Comparison of ENCODE assay signal across 8 mouse cellular contexts in genomic region chr2:60552902-60553682, GRCm38 (mm10). TPM values are rescaled to one million over a fixed set of nuclear protein-coding genes. Genes with fewer than 3 reads are reported as not detected.
A peak's percentile ranks its signal among the peaks of the same experiment; 100 is the strongest.
DNase-seq lines count a peak whose midpoint lies in the region; ATAC-seq and TF ChIP-seq lines count a peak whose summit lies in the region.

Gene Pla2r1 (minus strand): TSS chr2:60553308.

- H3K36me3 ChIP-seq in heart, adult 2 months (ENCODE audit: control insufficient read depth, insufficient read depth, low read length): no peaks in the 10 kb centered on the region
- no peaks in the 10 kb centered on the region for H3K36me3 ChIP-seq in lung, embryonic 14.5 days (ENCODE audit: insufficient read depth)

- H3K27me3 ChIP-seq in heart, adult 2 months (ENCODE audit: control insufficient read depth, insufficient read depth, low read length): no peaks in the 10 kb centered on the region
- no peaks in the 10 kb centered on the region for H3K27me3 ChIP-seq in lung, embryonic 14.5 days (ENCODE audit: insufficient read depth, low read length)

- H3K79me2 ChIP-seq in heart, adult 2 months (replicated peaks; ENCODE audit: control insufficient read depth, insufficient read depth, low read length): no peaks in the 10 kb centered on the region

- H3K27ac ChIP-seq in heart, adult 2 months: peak within 1 kb of the TSS; percentile 31
- no peak within 1 kb of the TSS for H3K27ac ChIP-seq in lung, embryonic 14.5 days (ENCODE audit: low read depth)

- peak; percentile 3 to 19 for DNase-seq in left cerebral cortex, adult 18-20 months (ENCODE audit: low spot score in 2 of 2)
- DNase-seq in left cerebral cortex, adult 11 months (ENCODE audit: low spot score): no peak
- peak; percentile 75 for DNase-seq in embryo, embryonic 10.5 days (ENCODE audit: low spot score)
- DNase-seq in heart, adult 2 months: peak; percentile 74 to 79
- DNase-seq in kidney, adult 18-20 months: peak; percentile 76
- peak; percentile 86 for DNase-seq in lung, embryonic 14.5 days
- DNase-seq in ovary, adult 18-20 months (ENCODE audit: low spot score): peak; percentile 45
- no peak for DNase-seq in T-cell, adult 2 months (ENCODE audit: low spot score)

- 4% methylated on average over 33 of the region's 33 CpGs for WGBS in heart, adult 2 months
- 3% methylated on average over 33 of the region's 33 CpGs for WGBS in lung, embryonic 14.5 days

- H3K9ac ChIP-seq in heart, adult 2 months (ENCODE audit: low read depth, low read length): peak within 1 kb of the TSS; percentile 4
- H3K9ac ChIP-seq in lung, embryonic 14.5 days: peak within 1 kb of the TSS; percentile 61

- H3K9me3 ChIP-seq in lung, embryonic 14.5 days (ENCODE audit: low read depth, low read length): no peaks in the 10 kb centered on the region

- intact Hi-C loops in heart, adult 2 months (cut with DNase I): no loop called here

- no peak for TF ChIP-seq EP300 in heart, adult 2 months (IDR thresholded peaks at IDR 0.05; ENCODE audit: insufficient read depth, low read depth, low read length)

- H3K4me2 ChIP-seq in lung, embryonic 14.5 days: peak within 1 kb of the TSS; percentile 95

- H3K4me3 ChIP-seq in heart, adult 2 months: peak within 1 kb of the TSS; percentile 56
- H3K4me3 ChIP-seq in lung, embryonic 14.5 days (ENCODE audit: low read depth, low read length): peak within 1 kb of the TSS; percentile 42

- TF ChIP-seq POLR2A in heart, adult 2 months (IDR thresholded peaks at IDR 0.05; ENCODE audit: insufficient read depth, low read depth, low read length): peak; percentile 61; the same call in 1 of the 2 replicates

- no peaks in the 10 kb centered on the region for H3K4me1 ChIP-seq in heart, adult 2 months (ENCODE audit: control insufficient read depth, insufficient read depth, low read length)
- peaks cover 8% of the 10 kb centered on the region; the same call in 1 of the 2 replicates for H3K4me1 ChIP-seq in lung, embryonic 14.5 days (ENCODE audit: insufficient read depth)

- peak; percentile 42 for TF ChIP-seq CTCF in heart, adult 2 months (IDR thresholded peaks at IDR 0.05)
- peak; percentile 20; the same call in 1 of the 2 replicates for TF ChIP-seq CTCF in lung, embryonic 14.5 days (IDR thresholded peaks at IDR 0.05; ENCODE audit: low read depth)

- ATAC-seq in lung, embryonic 14.5 days (ENCODE audit: insufficient read depth): peak; percentile 89

RNA-seq across cellular contexts. Expression of gene Pla2r1, which starts in this region (rescaled TPM):
- total RNA-seq in left cerebral cortex, adult 18-20 months (2021): under 1 TPM; 0.49 to 0.53 TPM
- 1 to 10 TPM; 1.7 to 1.9 TPM for total RNA-seq in heart, adult 2 months (2021)
- 1.4 and 2.4 TPM in 2 replicates for polyA plus RNA-seq in heart, adult 2 months (2012; rRNA removed)
- 3.8 and 4.6 TPM in 2 replicates for polyA plus RNA-seq in lung, embryonic 14.5 days (2014; fragmentation: Nextera tagmentation; extraction: Ambion mirVana)

Comparison
In these comparisons a context has a peak if more than half of its experiments do, and no peak if none do; other contexts are left out.
1. Peak in DNase-seq in left cerebral cortex, adult 18-20 months; RNA of the gene not detected or under 1 TPM.
2. DNase-seq: peak in embryo, embryonic 10.5 days (single experiment), heart, adult 2 months (2 of 2), kidney, adult 18-20 months (single experiment), lung, embryonic 14.5 days (single experiment) and ovary, adult 18-20 months (single experiment); none in left cerebral cortex, adult 11 months (single experiment) and T-cell, adult 2 months (single experiment).